Mouse (Mus musculus) liver, embryonic 14.5 days (tissue): Measurements from ENCODE around the gene Zfr.

Source experiments
- CTCF ChIP-seq: IDR thresholded peaks from 2 replicates; pipeline ENCODE4 v1.5.1; 2016; ENCODE audit warnings: antibody characterized with exemption, low read depth, control low read depth
- EP300 ChIP-seq: IDR thresholded peaks from 2 replicates; pipeline ENCODE4 v1.6.1; 2016; ENCODE audit warnings: antibody characterized with exemption, low read depth

GRCm38 (mm10) chr15:12084164-12084563 is 33.5 kb upstream of the Zfr start:
- no peak for TF ChIP-seq EP300
- TF ChIP-seq CTCF = no peak
